Mouse (Mus musculus) left cerebral cortex, postnatal 14 days (tissue): ENCODE measurements around the gene Mt1. TPM values are rescaled to one million over a fixed set of nuclear protein-coding genes. Genes with fewer than 3 reads are reported as not detected.
"Not testable (repeated sequence)": the region's sequence is repeated elsewhere in the genome, so short reads cannot be mapped to it uniquely, and the experiment has no call there.

Source experiments
- DNase-seq, 2 experiments: peaks; one replicate each; pipeline ENCODE4 v3.0.0; 2021 to 2022; ENCODE audit warnings: low spot score in 2 of 2, mixed read lengths in 1 of 2
- intact Hi-C: fragments of 180-260 bp; cut with DNase I; formaldehyde crosslinking; loops from one replicate; pipeline ENCODE4 v1.15.1; 2025
- long read RNA-seq, 2 experiments: library from polyadenylated mRNA; stranded (forward); transcript quantifications; one replicate each; pipeline ENCODE4 v2.0.0; 2021
- total RNA-seq, 2 experiments: library from RNA; stranded (reverse); gene quantifications; 2 replicates each; pipeline ENCODE4 v1.2.3; 2021

Gene Mt1
- 100 to 1,000 TPM; 333 to 369 TPM for total RNA-seq
- long read RNA-seq, experiment 1, transcript Mt1-201 (3 exons, 549 nt) = major isoform, 125 of 129 reads
- long read RNA-seq, experiment 1, partial matches to known transcripts = 0 of 129 reads
- long read RNA-seq, experiment 1, other reads (novel, unspliced or antisense) = 1 of 129 reads
- long read RNA-seq, experiment 2, transcript Mt1-201 (3 exons, 549 nt) = major isoform, 83 of 84 reads
- long read RNA-seq, experiment 2, partial matches to known transcripts = 0 of 84 reads
- long read RNA-seq, experiment 2, other reads (novel, unspliced or antisense) = 0 of 84 reads

- DNase-seq = peak; percentile 87 to 97
- intact Hi-C loops = no loop called here
Measured at GRCm38 (mm10) chr8:94178857-94179712, at the start of gene Mt1. Mt1 (plus strand) TSS chr8:94179082.

GRCm38 (mm10) chr8:94129133-94129789 is 49.6 kb upstream of the Mt1 start:
- intact Hi-C loops = no loop called here
- DNase-seq = peak in 1 of 2 experiments; percentile 50

GRCm38 (mm10) chr8:94130126-94130525 is 48.8 kb upstream of the Mt1 start:
- intact Hi-C loops = no loop called here
- DNase-seq = no peak

GRCm38 (mm10) chr8:94132096-94132495 is 46.8 kb upstream of the Mt1 start:
- intact Hi-C loops = no loop called here
- no peak for DNase-seq

GRCm38 (mm10) chr8:94134601-94135000 is 44.3 kb upstream of the Mt1 start:
- intact Hi-C loops, DNase-seq: not testable (repeated sequence)

- intact Hi-C loops = no loop called here
- no peak for DNase-seq
Measured at GRCm38 (mm10) chr8:94135556-94135955, 43.3 kb upstream of the Mt1 start.

GRCm38 (mm10) chr8:94136192-94136591 is 42.7 kb upstream of the Mt1 start:
- intact Hi-C loops = no loop called here
- DNase-seq = no peak

- intact Hi-C loops = no loop called here
- no peak for DNase-seq
Measured at GRCm38 (mm10) chr8:94136933-94137332, 41.9 kb upstream of the Mt1 start, which contains the start of gene Mt4. Mt4 (plus strand) TSS chr8:94137197.

GRCm38 (mm10) chr8:94140266-94140795 is 38.6 kb upstream of the Mt1 start:
- no peak for DNase-seq
- intact Hi-C loops = no loop called here

GRCm38 (mm10) chr8:94148236-94148635 is 30.6 kb upstream of the Mt1 start:
- DNase-seq = peak; percentile 21 to 77
- intact Hi-C loops = no loop called here

GRCm38 (mm10) chr8:94150925-94151324 is 28.0 kb upstream of the Mt1 start:
- no peak for DNase-seq
- intact Hi-C loops = no loop called here

GRCm38 (mm10) chr8:94152513-94153300 is 26.2 kb upstream of the Mt1 start, which contains the start of gene Mt3:
Mt3 (plus strand) TSS chr8:94152607.
- DNase-seq = peak; percentile 88 to 89
- intact Hi-C loops = loop anchor here (2.0 kb wide), 1 partner anchor 54 kb away; the partner anchor contains the start of gene Bbs2

- intact Hi-C loops = loop anchor here (2.0 kb wide), 1 partner anchor 55 kb away; the partner anchor contains the start of gene Bbs2
- DNase-seq = peak; percentile 23 to 42
Measured at GRCm38 (mm10) chr8:94153451-94153850, 25.4 kb upstream of the Mt1 start.

- intact Hi-C loops = no loop called here
- no peak for DNase-seq
Measured at GRCm38 (mm10) chr8:94154537-94154936, 24.3 kb upstream of the Mt1 start.

- no peak for DNase-seq
Measured at GRCm38 (mm10) chr8:94156092-94156491, 22.8 kb upstream of the Mt1 start.

GRCm38 (mm10) chr8:94165772-94166171 is 13.1 kb upstream of the Mt1 start:
- intact Hi-C loops = not testable (repeated sequence)

More at GRCm38 (mm10) chr8:94156092-94156491, 22.8 kb upstream of the Mt1 start:
- intact Hi-C loops = no loop called here

GRCm38 (mm10) chr8:94167244-94167643 is 11.6 kb upstream of the Mt1 start:
- peak; percentile 94 to 96 for DNase-seq
- intact Hi-C loops = loop anchor here (1.0 kb wide), 1 partner anchor 32 kb away; no protein-coding TSS in a partner anchor

More at GRCm38 (mm10) chr8:94165772-94166171, 13.1 kb upstream of the Mt1 start:
- DNase-seq = not testable (repeated sequence)

- DNase-seq = no peak
- intact Hi-C loops = no loop called here
Measured at GRCm38 (mm10) chr8:94169547-94169946, 9.3 kb upstream of the Mt1 start.
